7 mouse cellular contexts compared by ENCODE assay signal in the genomic region with DNA sequence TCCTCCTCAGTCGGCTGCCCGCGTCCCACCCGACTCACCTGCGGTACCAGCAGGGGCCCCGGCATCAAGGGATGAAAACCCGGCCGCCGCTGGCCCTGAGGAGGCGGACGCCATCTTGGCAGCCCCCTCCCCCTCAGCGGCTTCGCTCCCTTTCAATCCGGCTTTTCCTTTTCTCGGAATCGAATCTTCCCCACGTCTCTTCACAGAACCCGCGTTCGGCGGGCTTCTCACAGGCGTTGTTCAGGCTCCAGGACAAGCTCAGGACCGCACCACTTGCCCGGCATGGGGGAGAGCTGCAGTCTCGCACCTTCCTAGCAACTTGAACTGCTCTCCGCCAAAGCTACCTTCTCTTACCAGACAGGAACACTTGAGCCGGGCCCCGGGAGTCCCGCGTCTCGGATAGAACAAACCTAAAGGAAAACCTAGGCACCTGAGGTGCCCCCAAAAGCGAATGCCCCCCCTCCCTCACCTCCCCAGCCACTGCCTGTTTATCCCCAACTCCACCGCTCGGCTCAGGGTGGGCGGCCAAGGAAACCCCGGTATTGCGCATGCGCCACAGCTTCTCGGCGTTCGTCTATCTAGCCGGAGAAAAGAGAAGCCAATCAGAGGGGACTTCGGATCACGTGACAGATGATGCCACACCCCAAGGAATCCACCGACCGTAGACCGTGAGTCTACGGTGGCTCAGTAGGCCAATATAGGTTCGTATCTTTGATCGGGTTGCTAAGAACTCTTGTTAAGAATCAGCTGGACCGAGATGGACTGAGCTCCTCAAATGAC. TPM values are rescaled to one million over a fixed set of nuclear protein-coding genes. Genes with fewer than 3 reads are reported as not detected.
DNase-seq lines count a peak whose midpoint lies in the region; ATAC-seq lines count a peak whose summit lies in the region.

Gene Pip5k1a (minus strand): TSS at position 593 of the 780 bp plus-strand sequence.

- peak; percentile 95 for DNase-seq in adrenal gland, postnatal 25 days
- DNase-seq in heart, adult 11 months = peak; percentile 100
- DNase-seq in kidney, adult 18-20 months = peak; percentile 95
- DNase-seq in limb, embryonic 11.5 days (ENCODE audit: low spot score) = peak; percentile 98
- peak; percentile 99 for DNase-seq in midbrain, embryonic 14.5 days
- DNase-seq in spleen, adult 18-20 months = peak; percentile 88 to 90

- H3K4me1 ChIP-seq in embryonic facial prominence, embryonic 12.5 days = peaks cover 10% of the 10 kb centered on the region; the same call in 1 of the 2 replicates
- peaks cover 7% of the 10 kb centered on the region for H3K4me1 ChIP-seq in limb, embryonic 11.5 days (ENCODE audit: control insufficient read depth, insufficient read depth, low read length)
- peaks cover 11% of the 10 kb centered on the region for H3K4me1 ChIP-seq in midbrain, embryonic 14.5 days (ENCODE audit: control insufficient read depth, insufficient read depth, low read length)

- peak within 1 kb of the TSS; percentile 76 for H3K4me2 ChIP-seq in embryonic facial prominence, embryonic 12.5 days (replicated peaks)
- peak within 1 kb of the TSS; percentile 83 for H3K4me2 ChIP-seq in limb, embryonic 11.5 days (ENCODE audit: low read depth, severe bottlenecking)
- peak within 1 kb of the TSS; percentile 80 for H3K4me2 ChIP-seq in midbrain, embryonic 14.5 days (ENCODE audit: low read length)

- ATAC-seq in embryonic facial prominence, embryonic 12.5 days (ENCODE audit: insufficient number of reproducible peaks, insufficient read depth, low FRiP score, low TSS enrichment) = peak; percentile 84
- peak; percentile 89 for ATAC-seq in limb, embryonic 11.5 days (ENCODE audit: insufficient number of reproducible peaks, low FRiP score, low TSS enrichment, low read depth)
- ATAC-seq in midbrain, embryonic 14.5 days (ENCODE audit: low FRiP score, low TSS enrichment) = peak; percentile 92

- peak within 1 kb of the TSS; percentile 94 for H3K9ac ChIP-seq in embryonic facial prominence, embryonic 12.5 days
- H3K9ac ChIP-seq in limb, embryonic 11.5 days (ENCODE audit: low read length) = peak within 1 kb of the TSS; percentile 91
- H3K9ac ChIP-seq in midbrain, embryonic 14.5 days (replicated peaks; ENCODE audit: low read length) = peak within 1 kb of the TSS; percentile 92

- H3K36me3 ChIP-seq in embryonic facial prominence, embryonic 12.5 days = no peaks in the 10 kb centered on the region
- H3K36me3 ChIP-seq in limb, embryonic 11.5 days (ENCODE audit: control insufficient read depth, insufficient read depth, low read length) = no peaks in the 10 kb centered on the region
- peaks cover 5% of the 10 kb centered on the region; the same call in 1 of the 2 replicates for H3K36me3 ChIP-seq in midbrain, embryonic 14.5 days (ENCODE audit: control insufficient read depth, insufficient read depth, low read length)

- WGBS in embryonic facial prominence, embryonic 12.5 days = under 1% methylated on average over 51 of the region's 51 CpGs
- WGBS in limb, embryonic 11.5 days = under 1% methylated on average over 51 of the region's 51 CpGs
- under 1% methylated on average over 51 of the region's 51 CpGs for WGBS in midbrain, embryonic 14.5 days

- H3K27me3 ChIP-seq in embryonic facial prominence, embryonic 12.5 days = no peaks in the 10 kb centered on the region
- H3K27me3 ChIP-seq in limb, embryonic 11.5 days (ENCODE audit: control insufficient read depth, insufficient read depth, low read length) = no peaks in the 10 kb centered on the region
- no peaks in the 10 kb centered on the region for H3K27me3 ChIP-seq in midbrain, embryonic 14.5 days (ENCODE audit: control insufficient read depth, insufficient read depth, low read length)

- H3K27ac ChIP-seq in embryonic facial prominence, embryonic 12.5 days = peak within 1 kb of the TSS; percentile 90
- peak within 1 kb of the TSS; percentile 56; the same call in 1 of the 2 replicates for H3K27ac ChIP-seq in limb, embryonic 11.5 days (replicated peaks; ENCODE audit: low read depth, low read length)
- peak within 1 kb of the TSS; percentile 78 for H3K27ac ChIP-seq in midbrain, embryonic 14.5 days (replicated peaks; ENCODE audit: low read depth, low read length)

- no peaks in the 10 kb centered on the region for H3K9me3 ChIP-seq in embryonic facial prominence, embryonic 12.5 days
- H3K9me3 ChIP-seq in limb, embryonic 11.5 days (ENCODE audit: control insufficient read depth, low read length) = no peaks in the 10 kb centered on the region
- no peaks in the 10 kb centered on the region for H3K9me3 ChIP-seq in midbrain, embryonic 14.5 days (ENCODE audit: control insufficient read depth, low read length)

- H3K4me3 ChIP-seq in embryonic facial prominence, embryonic 12.5 days = peak within 1 kb of the TSS; percentile 98
- H3K4me3 ChIP-seq in limb, embryonic 11.5 days (ENCODE audit: low read depth, low read length) = peak within 1 kb of the TSS; percentile 97
- H3K4me3 ChIP-seq in midbrain, embryonic 14.5 days (replicated peaks; ENCODE audit: low read depth, low read length) = peak within 1 kb of the TSS; percentile 73

RNA-seq across cellular contexts. Expression of gene Pip5k1a, which starts in this region (rescaled TPM):
- 39.5 and 43.1 TPM in 2 replicates for total RNA-seq in adrenal gland, postnatal 25 days (2021)
- polyA plus RNA-seq in embryonic facial prominence, embryonic 12.5 days (2016; fragmentation: Nextera tagmentation; extraction: Ambion mirVana) = 24.4 and 24.9 TPM in 2 replicates
- 15.4 and 17.3 TPM in 2 replicates for polyA plus RNA-seq in limb, embryonic 11.5 days (2014; fragmentation: Nextera tagmentation; extraction: Ambion mirVana)
- polyA plus RNA-seq in midbrain, embryonic 14.5 days (2014; fragmentation: Nextera tagmentation; extraction: Ambion mirVana) = 15.0 and 15.4 TPM in 2 replicates

Comparison
In these comparisons a context has a peak if more than half of its experiments do, and no peak if none do; other contexts are left out.
1. Peak in every context shown above with its lines: DNase-seq, ATAC-seq, H3K4me3 ChIP-seq and H3K27ac ChIP-seq.